Mouse (Mus musculus) stomach, postnatal 0 days (tissue): Measurements from ENCODE around the gene Slc2a4.

Experiments
- CTCF ChIP-seq: IDR thresholded peaks from 2 replicates; pipeline ENCODE4 v1.5.1; 2016; ENCODE audit warnings: antibody characterized with exemption, low read depth, mild to moderate bottlenecking, moderate library complexity
- EP300 ChIP-seq: optimal IDR thresholded peaks from 2 replicates; pipeline ENCODE3; 2016; ENCODE audit warnings: antibody characterized with exemption

GRCm38 (mm10) chr11:69911701-69912100 is 36.3 kb downstream of the Slc2a4 start:
- TF ChIP-seq CTCF (no peak), EP300 (no peak)
